Mouse (Mus musculus) gastrocnemius, postnatal 36 days (tissue): ENCODE results near the gene Slc4a4. TPM values are rescaled to one million over a fixed set of nuclear protein-coding genes. Genes with fewer than 3 reads are reported as not detected.

Experiments
- DNase-seq, 2 experiments: peaks; one replicate each; pipeline ENCODE4 v3.0.0; 2022
- intact Hi-C: fragments of 180-260 bp; cut with DNase I; formaldehyde crosslinking; loops from one replicate; pipeline ENCODE4 v1.15.1; 2025
- total RNA-seq, 2 experiments: library from RNA; stranded (reverse); gene quantifications; 2 replicates each; pipeline ENCODE4 v1.2.3; 2021

Gene Slc4a4
- total RNA-seq, 2 experiments from 2014 or later = 15.3 to 20.3 TPM

DNA sequence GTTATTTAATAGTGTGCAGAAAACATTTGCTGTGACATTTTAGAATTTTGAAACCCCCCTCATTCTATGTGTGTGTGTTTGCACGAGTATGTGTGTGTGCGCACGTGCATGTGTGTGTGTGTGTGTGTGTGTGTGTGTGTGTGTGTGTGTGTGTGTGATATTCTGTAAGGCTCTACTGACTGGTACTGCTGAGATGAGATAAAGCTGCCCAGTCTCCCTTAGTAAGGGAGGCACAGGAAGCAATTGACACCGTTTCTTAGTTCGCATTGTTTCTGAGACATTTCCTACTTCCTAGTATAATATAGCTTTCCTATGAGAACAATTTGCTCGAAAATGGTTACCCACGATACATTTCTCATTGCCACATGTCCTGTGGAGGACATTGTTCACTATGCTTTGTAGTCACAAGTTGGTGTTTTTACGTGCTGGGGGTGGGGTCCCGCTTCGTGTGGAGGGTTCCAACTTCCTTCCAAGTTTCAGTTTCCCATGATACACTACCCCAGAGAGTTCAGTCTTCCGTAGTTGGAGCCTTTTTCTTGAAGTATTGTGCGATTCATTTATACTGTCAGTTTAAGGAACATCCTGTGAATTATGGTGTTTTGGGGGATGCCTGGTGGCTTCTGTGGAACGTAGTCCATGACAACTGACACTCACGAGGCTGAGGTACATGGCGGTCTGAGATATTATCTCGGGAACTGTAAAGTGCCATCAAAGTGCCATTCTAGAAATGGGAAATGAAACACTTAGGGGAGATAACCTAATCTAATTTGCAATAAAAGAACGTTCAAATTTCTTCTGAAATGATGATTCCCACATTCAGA is 66.3 kb downstream of the Slc4a4 start:
- DNase-seq = no peak
- intact Hi-C loops = no loop called here

DNA sequence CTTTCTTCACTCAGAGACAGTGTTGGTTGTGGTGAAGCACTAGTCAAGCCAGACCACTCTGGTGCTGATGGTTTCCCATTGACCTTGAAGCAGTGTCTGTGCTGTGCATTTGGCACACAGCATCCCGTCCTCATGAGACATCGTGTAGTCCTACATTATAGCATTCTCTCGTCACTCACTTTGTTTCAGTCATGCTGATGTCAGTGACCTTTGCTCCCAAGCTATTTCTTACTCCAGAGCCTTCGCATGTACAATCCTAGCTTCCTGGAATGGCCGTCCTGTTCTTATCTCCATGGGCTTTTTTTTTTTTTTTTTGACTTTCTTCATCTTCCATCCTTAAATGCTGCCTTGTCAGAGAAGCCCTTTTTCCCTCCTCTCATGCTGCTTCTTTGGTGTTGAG is 71.1 kb downstream of the Slc4a4 start:
- intact Hi-C loops = no loop called here
- no peak for DNase-seq

DNA sequence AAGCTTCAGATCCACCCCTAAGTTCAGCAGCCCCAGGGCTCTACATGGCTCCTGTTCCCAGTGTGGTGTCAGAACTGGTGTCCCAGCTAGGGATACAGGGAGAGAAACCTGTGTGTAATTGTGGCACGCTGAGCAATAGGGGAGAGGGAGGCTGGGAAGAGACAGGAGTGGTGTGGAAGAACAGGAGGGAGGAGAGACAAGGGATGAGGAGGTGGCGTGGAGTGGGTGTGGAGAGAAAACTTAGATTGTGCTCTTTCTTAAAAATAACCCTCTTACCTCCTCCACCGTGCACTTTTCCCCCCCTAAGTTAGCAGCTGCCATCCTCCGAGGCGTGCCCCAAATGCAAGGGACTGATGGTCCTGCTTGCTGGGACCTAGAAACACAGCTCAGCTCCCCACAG is 72.3 kb downstream of the Slc4a4 start:
- intact Hi-C loops = no loop called here
- DNase-seq = no peak

DNA sequence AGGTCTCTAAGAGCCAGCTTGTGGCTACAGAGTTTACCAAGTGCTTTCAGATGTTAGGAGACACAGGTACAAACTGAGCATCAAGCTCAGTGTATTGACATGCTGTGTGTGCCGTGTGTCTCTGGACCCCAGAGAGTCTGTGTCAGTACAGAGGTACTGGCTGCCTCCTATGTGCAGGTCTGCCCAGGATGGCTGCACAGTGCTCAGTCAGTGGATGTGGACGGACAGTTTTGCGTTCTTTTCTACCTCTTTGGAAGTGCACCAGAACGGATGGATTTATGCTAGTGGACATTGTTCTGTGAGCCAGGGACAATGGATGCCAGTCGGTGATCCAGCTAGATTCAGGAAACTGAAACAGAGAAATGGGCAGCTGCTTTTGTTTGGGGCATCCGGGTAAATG is 72.8 kb downstream of the Slc4a4 start:
- intact Hi-C loops = no loop called here
- DNase-seq = no peak

DNA sequence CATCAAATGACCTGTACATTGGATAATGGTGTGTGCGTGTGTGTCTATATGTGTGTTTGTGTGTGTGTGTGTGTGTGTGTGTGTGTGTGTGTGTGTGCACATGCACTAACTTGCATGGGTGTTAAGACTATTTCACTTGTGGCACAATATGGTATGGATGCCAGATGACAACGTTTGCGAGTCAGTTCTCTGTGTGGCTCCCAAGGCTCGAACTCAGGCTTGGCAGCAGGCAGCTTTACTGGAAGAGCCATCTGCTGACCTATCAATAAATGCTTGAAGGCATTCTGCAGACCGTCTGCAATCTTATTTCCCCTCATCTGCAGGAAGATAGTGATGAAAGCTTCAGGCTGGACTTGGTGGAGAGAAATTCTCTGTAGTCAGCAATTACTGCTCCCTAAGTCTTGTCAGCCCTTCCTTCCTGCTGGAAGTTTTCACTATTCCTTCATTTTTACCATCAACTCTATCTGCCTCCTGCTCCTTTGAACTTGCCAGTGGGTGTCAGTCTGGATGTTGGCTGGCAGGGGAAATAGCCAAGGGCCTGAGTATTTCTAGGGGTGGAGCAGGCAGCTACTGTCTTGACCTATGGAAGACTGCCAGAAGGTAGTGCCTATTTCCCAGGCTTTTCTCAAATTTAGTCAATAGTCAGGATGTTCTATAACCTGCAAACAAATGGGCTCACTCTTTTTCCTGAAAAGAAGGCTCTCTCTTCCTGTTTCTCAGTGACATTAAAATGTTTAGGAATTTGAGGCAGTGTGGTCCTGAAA is 73.9 kb downstream of the Slc4a4 start:
- DNase-seq = no peak
- intact Hi-C loops = no loop called here

DNA sequence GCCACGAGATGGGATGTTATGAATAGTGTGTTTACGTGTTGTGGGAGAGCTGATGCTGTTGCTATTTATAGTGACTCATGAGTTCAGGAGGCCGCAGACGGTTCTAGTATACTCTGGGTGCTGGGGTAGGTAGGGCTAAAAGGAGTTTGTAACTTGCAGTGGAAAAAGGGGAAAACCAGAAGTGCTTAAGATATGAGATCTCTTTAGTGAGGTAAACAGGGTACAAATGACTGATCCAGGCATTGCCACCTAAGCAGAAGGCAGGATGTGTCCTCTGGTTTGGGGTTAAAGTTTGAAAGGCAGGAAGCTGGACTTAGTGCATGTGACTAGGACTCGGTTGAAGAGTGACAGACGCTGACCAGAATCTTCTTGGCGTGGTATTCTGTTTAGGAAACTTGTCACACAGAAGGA is 74.7 kb downstream of the Slc4a4 start:
- intact Hi-C loops = no loop called here
- no peak for DNase-seq

DNA sequence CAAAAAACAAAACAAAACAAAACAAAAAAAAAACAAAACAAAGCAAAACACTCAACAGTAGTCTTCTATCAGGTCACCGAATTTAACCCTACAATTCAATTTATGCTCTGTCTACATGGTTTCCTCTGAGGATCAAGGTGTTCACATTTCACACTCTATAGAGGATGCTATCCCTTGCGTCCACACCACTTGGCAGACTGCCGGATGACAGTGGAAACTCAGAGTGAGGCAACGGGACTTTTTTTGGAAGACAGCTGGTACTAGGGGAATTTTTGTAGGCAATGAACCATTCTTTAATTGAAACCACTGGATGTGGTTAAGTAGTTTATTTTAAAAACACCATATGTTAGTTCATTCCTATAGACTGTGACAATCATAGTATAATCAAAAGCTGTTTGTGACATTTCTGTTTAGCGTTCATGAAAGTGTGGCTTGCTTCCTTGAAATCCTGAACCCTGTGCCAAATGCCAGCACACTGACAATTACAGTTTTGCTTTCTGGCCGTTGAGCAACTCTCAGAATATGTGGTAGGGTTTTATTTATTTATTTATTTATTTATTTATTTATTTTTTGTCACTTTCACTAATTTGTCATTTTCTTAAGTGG is 78.2 kb downstream of the Slc4a4 start:
- intact Hi-C loops = no loop called here
- DNase-seq = no peak

DNA sequence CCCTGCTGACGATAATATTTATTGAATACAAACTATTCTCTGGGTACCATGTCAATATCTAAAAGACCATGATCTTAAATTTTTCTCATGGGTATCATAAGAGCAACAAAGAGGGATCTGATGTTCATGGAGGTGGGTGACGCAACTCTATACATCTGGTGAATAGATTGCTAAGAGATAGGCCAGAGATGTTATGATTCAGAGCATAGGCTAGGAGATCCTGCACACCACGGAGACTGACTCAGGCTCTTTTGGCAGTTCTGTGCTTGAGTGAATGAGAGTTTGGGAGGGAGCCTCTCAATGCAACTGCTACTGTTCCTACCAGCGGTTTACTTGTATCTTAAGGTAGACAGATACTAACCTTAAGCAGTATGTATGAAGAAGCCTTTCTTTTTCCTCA is 79.9 kb downstream of the Slc4a4 start:
- intact Hi-C loops = no loop called here
- no peak for DNase-seq

DNA sequence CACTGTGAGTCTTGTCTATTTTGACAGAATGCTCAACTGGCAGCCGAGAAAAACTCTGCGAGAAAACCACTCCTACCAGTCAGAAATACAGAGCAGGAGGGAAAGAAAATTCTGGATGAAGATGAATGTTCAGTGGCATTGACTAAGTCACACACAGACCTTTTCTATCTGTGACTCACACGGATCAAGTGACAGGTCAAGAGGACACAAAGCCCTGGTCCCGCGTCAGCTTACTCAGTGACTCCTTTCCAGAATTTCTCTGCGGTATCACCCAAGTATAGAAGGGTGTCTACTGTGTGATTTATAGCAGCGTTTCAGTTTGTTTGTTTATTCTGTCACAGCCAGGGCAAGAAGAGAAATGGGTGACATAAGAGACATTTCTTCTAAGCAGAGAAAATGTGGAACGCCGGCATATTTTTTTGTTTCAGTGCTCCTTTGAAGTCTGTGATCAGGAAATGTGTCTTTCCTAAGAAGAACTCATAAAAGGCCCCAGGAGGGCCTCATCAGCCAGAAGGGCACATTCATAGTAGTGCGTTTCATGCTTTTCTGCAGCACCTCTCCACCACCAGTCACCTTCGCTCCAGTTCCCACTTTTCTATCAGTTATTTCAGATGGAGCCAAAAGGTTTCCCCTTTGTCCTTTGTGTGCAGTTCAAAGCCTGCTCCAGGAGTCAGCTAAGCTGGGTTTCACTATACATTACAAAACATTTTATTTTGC is 82.5 kb downstream of the Slc4a4 start:
- intact Hi-C loops = no loop called here
- no peak for DNase-seq

DNA sequence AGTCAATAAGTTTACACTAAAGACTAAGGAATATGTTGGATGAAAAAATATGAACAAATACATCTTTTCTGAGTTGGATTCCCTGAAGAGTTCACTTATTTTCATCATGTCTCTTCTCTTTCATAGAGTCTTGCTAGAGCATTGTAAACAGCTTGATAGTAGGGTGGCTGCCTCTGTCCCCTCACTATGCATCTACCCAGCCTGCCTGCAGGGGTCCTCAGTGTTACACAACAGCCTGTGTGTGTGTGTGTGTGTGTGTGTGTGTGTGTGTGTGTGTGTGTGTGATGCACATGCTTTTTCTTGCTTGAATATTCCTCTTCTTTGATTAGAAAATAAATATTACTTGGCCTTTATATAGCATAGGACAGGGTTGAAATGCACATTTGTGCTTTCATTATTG is 84.9 kb downstream of the Slc4a4 start:
- DNase-seq = no peak
- intact Hi-C loops = loop anchor here (5.0 kb wide), 1 partner anchor 34 kb away; no protein-coding TSS in a partner anchor

DNA sequence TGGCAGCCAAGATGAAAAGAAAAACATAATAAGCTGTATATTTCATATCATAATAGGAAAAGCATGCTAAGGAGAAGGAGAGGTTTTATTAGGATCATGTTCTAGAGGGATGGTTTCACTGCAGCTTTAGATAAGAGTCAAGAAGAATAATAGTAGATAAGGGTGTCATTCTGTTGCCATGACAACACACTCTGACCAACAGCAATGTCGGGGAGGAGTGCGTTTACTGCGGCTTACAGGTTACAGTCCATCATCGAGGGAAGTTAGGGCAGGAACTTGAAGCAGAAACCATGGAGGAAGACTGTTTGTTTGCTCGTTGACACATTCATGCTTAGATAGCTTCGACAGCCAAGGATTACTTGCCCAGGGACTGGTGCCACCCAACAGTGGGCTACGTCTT is 85.7 kb downstream of the Slc4a4 start:
- intact Hi-C loops = loop anchor here (5.0 kb wide), 1 partner anchor 35 kb away; no protein-coding TSS in a partner anchor
- no peak for DNase-seq

DNA sequence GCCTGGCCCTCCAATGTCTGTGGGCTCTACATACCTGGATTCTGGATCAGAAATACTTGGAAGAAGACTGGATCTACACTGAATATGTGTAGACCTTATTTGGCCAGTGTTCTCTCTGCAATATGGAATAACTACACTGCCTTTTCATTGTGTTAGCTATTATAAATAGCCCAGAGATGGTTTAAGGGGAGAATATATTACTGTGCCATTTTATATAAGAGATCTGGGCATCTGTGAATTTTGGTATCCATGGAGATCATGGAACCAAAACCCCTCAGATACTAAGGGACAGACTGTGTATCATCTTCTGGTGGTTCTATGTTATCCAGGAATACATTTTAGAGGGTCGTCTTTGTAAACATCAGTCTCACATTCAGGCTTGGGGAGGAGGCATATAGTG is 86.5 kb downstream of the Slc4a4 start:
- intact Hi-C loops = loop anchor here (5.0 kb wide), 1 partner anchor 36 kb away; no protein-coding TSS in a partner anchor
- no peak for DNase-seq

DNA sequence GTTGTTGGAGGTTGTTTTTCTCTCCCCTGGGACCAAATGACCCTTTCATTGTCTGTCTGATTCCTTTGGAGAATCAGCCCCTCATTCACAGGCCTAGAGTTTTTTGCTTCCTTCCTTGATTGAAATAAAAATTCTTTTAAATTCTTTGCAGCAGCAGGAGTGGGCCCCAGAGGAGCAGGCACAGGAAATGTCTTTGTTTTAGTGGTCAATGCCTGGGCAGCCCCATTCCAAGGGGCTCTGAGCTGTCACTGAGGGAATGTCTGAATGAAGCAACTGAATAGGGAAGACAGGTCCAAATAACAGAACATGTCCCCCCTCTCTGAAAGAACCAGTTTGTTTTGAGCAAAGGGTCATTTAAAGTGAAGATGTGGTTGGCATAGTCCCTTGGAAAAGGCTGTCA is 89.1 kb downstream of the Slc4a4 start:
- DNase-seq = no peak
- intact Hi-C loops = no loop called here

DNA sequence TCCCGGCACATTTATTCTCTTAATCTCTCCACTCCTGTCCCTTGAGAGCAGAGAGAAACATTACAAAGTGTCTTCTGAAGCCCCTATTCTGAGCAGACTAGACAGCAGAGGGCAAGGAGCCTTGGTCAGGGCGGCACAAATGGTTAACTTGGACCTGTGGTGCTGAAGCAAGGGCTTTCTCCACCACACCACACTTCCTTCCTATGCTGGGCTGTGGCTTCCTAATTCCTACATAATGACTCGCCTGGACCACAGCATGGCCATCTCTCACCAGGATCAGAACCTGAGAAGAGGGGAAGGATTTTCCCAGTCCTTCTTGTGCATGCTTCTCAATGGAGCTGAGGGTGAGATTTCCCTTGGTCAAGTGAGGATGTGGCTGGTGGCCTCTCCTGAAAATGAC is 89.8 kb downstream of the Slc4a4 start:
- intact Hi-C loops = no loop called here
- no peak for DNase-seq

DNA sequence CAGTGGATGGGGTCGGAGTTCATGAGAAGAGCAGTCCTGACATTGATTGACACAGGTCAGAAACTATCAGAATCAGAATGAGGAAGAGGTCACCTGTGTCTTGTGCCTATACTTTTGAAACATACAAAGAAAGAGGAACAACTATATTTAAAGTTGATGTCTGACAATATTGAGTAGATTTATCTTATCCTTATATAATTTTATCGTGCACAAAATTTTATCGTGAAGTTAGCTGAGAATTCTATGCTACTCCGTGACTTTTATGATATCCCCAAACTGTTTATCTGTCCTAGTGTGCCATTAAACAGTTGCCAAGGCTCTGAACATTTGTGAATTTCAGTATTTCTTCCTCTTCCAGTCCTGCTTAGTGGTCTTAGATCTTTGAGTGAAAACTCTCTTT is 94.1 kb downstream of the Slc4a4 start:
- intact Hi-C loops = loop anchor here (5.0 kb wide), 1 partner anchor 48 kb away; no protein-coding TSS in a partner anchor
- no peak for DNase-seq

DNA sequence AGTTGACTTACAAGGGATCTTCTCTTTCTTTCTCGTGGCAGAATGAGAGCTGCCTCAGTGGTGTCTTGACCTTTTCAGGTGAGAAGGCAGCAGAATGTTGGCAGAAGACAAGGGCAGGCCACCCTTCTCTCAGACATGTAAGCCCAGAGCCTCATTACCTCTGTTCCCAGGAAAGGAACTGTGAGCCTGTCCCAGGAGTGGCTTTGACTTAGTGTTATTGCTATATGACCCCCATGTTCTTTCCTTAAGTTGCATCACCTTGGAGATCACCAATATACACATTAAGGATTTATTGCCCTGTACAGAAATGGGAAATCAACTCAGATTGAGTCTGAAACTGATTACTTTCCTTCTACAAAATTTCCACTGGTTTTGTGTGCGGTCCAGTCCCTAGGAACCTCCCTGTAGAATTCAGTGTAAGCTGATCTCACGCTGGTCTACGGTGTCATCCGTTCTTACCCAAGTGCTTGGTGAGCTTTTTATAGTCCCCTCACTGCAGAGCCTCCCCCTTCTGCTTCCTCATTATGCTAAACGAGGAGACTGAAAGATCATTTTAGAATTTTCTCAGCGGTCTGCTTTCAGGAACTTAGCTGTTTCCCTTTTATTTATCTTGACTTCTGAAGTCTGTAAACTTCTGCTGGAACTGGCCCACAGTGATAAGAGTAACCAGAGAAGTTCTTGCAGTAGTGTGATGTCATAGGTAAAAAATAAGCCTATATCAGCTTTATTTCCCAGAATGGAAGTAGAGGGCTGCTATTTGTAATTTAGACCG is 94.8 kb downstream of the Slc4a4 start:
- DNase-seq = no peak

DNA sequence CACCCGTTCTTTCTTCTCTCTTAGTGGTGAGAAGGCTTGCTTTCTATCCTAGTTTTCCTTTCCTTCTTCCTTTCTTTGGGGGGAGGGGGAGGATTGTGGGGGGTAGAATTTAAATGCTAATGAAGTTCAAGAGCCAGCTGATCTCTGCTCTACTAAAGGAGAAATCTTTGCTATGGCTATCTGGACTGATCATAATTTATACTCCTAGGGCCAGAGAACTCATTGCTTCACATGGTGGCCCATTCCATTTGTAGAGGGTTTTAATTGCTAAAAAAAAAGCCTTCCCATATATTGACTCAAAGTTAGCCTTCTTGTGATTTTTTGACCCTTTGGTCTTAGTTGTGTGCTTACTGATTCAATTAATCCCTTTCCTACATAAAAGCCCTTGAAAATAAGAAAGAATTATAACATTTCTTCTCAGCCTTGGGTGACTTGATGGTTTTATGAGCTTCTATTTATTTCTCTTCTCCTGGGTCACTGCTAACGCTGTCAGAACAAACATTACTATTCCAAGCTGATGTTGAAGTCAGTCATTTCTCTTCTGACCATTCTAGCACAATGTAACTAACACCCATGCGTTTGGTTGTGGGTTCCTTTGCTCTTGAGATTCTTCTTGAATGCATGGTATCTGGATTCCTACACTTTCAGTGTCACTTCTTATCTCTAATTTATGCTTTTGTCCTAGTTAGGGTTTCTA is 95.6 kb downstream of the Slc4a4 start:
- intact Hi-C loops = loop anchor here (5.0 kb wide), 1 partner anchor 50 kb away; no protein-coding TSS in a partner anchor
- DNase-seq = no peak

More for the DNA sequence above, 94.8 kb downstream of the Slc4a4 start:
- intact Hi-C loops = loop anchor here (5.0 kb wide), 1 partner anchor 49 kb away; no protein-coding TSS in a partner anchor

DNA sequence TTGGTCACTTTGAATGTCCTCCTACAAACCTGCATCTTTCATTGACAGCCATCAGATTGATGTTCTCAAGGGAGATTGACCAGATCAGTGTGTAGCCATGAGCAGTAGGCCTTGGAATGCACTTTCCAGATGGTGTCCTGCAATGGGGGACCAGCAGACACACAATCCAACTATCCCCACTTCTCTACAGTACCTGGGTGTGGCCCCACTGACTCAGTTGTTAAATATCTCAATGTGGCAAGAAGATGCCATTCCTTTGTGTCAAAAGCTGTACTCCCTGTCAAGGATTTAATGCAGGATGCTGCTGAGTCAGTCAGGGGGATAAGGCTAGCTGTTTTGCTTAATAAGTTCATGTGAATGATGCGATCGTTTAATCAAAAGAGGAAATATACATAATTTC is 96.6 kb downstream of the Slc4a4 start:
- no peak for DNase-seq
- intact Hi-C loops = loop anchor here (5.0 kb wide), 1 partner anchor 51 kb away; no protein-coding TSS in a partner anchor

DNA sequence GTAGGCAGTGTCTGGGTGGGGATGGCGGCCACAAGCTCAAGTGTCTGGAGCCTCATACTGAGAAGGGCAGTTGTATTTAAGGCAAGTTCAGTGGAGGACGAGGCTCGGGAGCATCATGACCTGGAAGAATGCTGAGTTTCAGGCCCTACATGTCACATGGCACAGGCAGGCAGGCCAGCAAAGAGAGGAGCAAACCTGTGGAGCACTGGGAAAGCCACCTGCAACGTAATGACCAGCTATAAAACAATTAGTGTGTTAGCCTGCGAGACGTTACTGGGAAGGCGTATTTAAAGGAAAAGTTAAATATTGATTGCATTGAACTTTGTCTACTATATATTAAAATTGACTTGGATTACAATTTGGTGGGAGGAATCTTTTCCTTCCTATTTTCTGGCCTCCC is 97.0 kb downstream of the Slc4a4 start:
- intact Hi-C loops = loop anchor here (5.0 kb wide), 1 partner anchor 51 kb away; no protein-coding TSS in a partner anchor
- DNase-seq = no peak
